Mouse (Mus musculus) heart, adult 18-20 months (tissue): Measurements from ENCODE around the gene Klk1. TPM values are rescaled to one million over a fixed set of nuclear protein-coding genes. Genes with fewer than 3 reads are reported as not detected.

ENCODE experiments used
- DNase-seq, 2 experiments: peaks; one replicate each; pipeline ENCODE4 v3.0.0; 2021 to 2022; ENCODE audit warnings: mixed read lengths in 1 of 2
- total RNA-seq, 2 experiments: library from RNA; stranded (reverse); gene quantifications; 2 replicates each; pipeline ENCODE4 v1.2.3; 2021

Gene Klk1
- total RNA-seq, 2 experiments from 2014 or later, result 0.60 TPM; not detected in 1

DNA sequence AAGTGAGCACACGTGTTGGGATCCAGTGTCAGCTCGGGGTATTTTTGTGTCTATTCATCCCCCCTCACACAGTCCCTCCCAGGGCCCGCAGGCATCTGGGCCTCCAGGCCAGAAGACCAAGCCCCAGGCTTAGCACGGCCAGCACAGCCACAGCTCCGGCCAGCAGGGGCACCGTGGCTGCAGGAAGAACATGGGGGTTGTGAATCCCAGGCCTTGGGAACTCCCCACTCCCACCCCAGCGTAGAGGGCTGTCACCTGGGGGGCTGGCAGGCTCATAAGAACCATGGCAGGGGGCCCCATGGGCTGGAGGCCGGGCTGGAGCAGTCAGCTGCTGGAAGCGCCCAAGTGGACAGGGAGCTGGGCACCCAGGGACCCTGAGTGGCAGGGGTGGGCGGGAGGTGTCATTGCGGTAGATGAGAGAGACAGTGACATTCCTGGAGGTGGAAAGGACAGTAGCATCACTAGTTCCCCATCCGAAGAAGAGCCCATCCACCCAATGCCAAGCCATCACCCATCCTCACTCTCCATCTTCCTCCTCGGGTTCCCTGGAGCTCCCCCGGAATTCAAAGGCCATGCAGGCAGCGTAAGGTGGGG is 28.0 kb downstream of the Klk1 start:
- no peak for DNase-seq

DNA sequence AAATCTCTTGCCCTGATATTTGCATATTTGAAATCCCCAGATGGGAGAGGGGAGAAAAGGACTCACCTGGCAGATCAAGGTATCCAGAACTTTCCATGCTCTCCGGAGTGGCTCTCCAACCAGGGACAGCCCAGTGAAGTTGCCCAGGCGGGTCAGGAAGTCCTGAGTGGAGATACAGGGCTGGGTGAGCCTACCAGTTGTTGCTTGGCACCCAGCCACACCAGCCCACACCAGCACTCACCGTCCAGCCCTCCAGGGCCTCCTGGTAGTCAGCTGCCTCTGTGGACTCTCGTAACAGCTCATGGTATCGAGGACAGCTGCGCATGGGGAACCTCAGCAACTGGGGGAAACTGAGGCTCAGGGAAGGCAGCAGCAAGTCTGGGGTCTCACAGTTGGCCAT is 29.8 kb downstream of the Klk1 start:
- DNase-seq, result no peak

DNA sequence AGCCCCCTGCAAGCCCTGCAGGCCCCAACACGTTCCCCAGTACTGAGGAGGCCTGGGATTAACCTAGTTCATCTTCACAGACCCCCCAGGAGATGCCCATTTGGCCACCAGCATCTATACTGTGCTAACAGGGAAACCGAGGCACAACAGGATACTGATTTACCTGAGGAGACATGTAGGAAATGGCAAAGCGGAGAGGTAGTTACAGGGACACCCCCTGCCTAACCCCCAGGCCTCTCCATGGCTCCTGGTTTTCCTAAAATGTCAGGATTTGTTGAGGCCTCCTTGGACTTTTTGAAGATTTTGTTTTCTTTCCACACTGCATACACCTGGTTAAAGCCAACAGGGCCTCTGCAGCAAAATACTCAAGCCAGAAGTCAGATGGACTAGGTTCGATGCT is 32.1 kb downstream of the Klk1 start, which contains the start of gene Acp4:
Gene Acp4 (minus strand): TSS at position 101 of the 400 bp plus-strand sequence.
- DNase-seq, result no peak

DNA sequence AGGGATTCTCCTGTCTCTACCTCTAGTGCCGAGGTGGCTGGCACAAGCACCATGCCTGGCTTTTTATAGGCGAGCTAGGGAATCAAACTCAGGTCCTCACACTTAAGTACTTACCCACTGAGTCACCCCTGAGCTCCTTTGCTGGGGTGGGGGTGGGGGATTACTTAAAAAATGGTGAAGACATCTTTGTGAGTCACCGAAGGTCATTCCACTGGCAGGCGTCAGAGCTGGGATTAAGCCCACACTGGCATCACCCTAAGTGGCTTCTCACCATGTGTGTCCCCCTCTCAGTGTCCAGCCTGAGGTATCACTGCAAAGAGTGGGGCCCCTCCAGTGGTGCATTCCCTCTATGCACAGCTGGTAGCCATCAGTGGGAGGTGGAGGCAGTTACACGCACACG is 35.2 kb downstream of the Klk1 start:
- no peak for DNase-seq

DNA sequence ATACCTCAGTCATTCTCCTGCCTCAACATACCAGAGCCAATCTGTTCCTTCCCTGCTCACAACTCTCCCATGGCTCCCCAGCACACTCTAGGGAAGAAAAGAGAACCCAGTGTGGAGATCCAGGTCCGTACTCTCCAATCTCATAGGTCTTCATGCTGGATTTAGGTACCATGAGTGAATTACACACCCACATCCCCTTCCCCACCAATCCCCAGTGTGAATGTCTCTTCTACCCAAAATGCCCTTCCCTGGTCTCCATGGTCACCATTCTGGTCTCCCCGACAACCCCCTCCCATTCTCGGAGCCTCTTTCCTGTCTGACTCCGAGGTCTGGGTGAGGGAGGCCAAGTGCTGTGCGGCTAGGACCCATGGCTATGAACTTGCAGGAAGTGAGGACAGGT is 36.0 kb downstream of the Klk1 start, which contains the start of gene Gm15517:
Gene Gm15517 (plus strand): TSS at position 301 of the 400 bp plus-strand sequence.
- no peak for DNase-seq

DNA sequence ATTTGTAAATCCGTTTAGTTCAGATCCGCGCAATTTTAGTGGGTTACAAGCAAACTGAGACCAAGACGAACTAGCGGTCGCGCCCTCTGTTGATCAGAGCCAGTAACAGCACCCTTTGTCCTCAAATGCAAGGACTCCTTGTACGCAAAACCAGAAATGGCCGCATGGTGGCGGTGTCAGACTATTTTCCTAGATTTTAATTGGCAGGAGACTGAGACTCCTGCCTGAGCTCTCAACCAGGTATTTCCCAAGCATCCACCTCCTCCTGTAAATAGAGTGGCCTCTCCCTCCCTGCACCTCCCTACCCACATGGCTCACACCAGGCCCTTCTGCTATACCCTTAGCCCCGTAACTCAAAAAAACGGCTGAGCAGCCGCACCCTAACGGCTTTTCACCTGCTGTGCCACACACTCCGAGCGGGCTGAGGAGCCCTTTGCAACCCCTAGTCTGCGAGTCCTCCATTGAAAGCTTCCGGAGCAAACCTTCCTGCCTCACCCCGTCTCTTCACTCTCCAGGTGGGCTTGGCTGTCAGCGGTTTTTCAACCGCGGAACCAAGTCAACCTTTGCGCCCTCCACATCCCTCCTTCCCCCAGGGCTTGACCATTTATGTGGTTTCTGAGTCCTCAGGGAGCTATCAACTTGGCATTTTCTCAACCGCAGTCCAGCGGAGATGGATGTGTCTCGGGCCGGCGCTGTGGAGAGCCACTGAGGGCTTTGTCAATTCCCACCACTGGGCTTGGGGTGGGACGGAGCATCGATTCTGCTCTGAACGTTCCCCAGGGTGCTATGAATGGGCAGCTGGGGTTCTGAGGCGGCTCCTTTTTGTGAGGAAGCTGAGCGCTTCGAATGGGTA is 37.9 kb downstream of the Klk1 start:
- peak; percentile 91 to 99 for DNase-seq

DNA sequence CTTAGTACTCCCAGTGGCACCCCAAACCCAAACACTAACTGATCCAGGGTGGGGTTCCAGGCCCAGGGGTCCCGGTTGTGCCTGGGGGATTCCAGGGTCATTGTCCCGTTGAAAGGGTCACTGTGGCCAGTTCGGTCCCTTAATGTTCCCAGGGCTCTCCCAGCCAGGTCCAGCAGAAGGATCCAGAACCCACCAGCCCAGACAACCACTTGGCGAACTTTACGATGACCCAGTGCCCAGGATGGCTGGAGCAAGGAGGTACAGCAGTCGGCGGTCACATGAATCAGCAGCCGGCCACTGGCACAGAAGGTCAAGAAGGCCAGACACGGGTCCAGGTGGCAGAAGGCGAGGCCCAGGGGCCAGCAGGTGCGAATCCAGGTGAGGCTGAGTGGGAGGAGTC is 43.0 kb downstream of the Klk1 start:
- DNase-seq, result no peak

DNA sequence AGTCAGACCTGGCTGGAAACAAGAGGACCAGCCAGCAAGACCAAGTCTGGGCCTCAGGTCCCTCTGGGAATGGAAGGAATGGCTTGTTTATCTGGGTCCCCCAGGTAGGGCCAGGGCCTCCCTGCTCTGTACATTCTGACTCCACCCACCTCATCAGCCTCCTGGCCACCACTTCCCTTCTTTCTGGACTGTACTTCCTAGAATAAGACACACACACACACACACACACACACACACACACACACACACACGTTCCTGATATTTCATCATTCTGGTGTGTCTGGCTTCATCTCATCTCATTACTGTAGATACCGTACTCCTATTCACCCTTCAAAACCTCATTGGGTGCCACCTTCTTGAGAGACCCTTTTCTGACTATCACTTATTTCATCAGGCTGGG is 44.2 kb downstream of the Klk1 start:
- DNase-seq, result no peak

DNA sequence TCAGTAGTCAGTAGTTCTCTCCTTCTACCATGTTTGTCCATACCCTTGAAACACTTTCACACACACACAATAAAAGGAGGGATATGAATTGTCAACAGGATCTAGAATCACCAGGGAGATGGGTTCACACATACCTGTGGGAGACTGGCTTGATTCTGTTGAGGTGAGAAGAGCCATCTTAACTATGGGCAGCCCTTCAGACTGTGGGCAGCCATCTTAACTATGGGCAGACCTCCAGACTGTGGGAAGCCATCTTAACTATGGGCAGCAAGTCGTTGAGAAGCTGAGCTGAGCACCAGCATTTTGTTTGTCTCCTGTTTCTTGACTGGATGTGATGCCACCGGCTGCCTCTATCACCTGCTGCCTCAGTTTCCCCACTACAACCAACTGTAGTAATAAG is 46.1 kb downstream of the Klk1 start:
- no peak for DNase-seq

DNA sequence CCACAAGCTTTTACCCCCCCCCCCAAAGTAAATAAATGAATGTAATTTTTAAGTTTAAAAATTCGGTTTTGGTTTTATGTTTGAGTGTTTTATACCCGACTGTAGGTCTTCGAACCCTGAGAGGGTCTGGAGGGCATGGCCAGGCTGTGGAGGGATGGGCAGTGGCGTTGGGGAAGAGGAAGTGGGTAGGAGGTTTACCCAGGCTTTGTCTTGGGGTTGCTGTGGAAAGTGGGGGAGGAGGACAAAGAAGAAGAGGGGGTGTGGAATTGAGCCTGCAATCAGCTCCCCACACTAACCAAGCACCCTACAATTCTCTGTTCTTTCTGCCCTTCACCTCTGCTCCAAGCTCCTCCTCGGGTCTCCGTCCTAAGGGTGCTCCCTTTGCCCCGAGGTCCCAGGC is 47.4 kb downstream of the Klk1 start:
- DNase-seq, result no peak

DNA sequence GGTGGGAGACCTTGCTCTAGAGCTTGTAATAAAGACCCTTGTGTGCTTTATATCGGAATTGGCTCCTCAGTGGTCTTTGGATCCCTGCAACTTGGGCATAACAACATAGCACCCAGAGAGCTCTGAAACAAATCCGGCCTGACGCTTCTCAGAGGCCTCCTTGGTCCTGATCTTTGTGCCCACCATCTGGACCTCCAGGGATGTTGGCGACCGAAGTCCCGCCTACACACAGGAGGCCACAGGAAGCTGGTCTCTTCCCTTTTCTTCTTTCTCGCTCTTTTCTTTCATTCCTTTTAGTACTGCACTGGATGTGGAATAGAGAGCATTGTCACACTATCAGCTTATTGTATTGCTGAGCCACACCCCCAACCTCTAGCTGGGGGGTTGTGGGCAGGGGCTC is 48.3 kb downstream of the Klk1 start:
- no peak for DNase-seq

DNA sequence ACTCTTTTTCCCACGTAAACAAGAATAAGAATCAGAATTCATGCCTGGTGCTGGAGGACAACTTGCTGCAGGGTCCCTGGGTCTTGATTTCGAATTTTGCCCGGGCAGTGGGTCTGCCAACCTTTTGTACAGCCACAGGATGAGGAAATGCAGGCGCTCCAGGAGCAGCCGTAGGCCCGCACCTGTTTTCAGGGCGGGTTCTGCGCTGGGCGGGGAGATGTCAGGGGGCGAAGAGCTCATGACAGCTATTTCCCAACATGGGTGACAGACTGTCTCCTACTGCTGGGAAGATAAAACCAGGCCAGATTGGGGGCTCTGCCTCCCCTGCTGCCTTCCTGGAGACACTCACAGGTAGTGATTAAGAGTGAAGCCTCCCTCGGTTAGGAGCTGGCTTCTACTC is 48.9 kb downstream of the Klk1 start:
- no peak for DNase-seq

DNA sequence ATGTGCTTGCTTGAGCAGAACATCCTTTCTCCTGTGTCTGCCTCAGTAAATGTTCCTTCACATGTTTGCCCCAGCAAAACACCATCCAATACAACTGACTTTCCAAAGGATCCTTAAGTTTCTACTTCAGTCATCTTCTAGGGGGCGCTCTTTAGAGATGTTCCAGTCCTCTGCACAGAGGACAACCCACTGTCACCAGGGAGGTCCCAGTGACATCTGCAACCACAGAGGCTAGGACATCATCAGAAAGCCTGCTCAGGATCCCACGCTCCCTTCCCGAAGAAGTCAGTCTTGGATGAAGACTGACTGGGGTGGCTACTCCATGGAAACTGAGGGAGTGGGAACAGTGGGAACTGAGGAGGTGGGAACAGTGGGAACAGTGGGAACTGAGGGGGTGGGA is 50.4 kb downstream of the Klk1 start:
- no peak for DNase-seq

DNA sequence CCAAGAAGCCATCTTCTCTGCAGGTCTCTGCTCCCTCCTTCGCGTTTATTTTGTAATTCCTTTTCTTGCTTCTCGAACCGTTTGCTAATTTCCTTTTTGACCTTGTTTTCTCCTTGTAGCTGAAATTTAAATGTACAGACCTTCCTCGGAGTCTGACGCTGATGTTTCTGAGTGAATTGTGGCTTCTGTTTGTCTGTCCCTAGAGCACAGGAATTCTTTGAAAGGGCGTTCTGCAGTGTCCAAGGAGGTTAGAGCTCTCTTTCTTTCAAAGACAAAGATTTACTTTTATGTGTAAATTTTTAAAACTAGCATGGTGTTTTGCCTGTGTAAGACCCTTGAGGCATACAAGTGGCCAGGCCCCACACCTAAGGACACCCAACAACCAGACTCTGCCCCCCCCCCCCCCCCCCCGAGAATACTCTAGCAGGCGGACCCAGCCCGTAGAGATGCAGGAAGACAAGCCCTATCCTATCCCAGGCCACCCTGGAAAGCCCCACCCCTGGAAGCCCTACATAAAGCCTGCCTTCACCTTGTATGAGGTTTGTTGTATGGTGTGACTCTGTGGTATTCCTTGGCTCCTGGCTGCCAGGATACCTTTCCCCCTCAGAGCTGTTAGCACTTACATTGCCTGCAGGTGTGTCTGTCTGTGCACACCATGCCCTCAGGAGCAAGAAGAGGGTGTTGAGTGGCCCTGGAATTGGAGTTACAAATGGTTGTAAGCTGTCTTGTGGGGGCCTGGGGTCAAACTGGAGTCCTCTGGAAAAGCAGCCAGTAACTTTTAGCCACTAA is 51.5 kb downstream of the Klk1 start:
- DNase-seq, result no peak

DNA sequence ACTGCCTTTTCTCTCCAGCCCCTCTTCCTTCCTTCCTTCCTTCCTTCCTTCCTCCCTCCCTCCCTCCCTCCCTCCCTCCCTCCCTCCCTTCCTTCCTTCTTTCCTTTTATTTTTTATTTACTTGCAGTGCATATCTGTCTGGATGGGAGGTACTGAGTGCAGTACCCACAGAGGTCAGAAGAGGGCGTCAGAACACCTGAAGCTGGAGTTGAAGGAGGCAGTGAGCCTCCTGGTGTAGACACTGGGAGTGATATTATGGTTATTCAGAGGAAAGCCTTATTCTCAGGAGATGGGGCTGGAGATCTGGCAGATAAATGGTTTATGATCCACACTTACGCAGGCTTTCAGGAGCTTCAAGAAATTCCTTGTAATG is 52.1 kb downstream of the Klk1 start:
- peak in 1 of 2 experiments; percentile 30 for DNase-seq

Other genes with a start within 250 kb of the Klk1 start
- gene Klk1b9, start 249.3 kb upstream of the Klk1 start, total RNA-seq, result not detected
- gene Klk1b11, start 229.5 kb upstream of the Klk1 start, total RNA-seq, result not detected
- 1 to 10 TPM; 2.8 to 4.1 TPM for gene Klk1b26, start 213.2 kb upstream of the Klk1 start, total RNA-seq
- not detected for gene Klk1b27, start 173.1 kb upstream of the Klk1 start, total RNA-seq
- gene Klk1b21, start 123.0 kb upstream of the Klk1 start, total RNA-seq, result not detected
- not detected for gene Klk1b22, start 112.7 kb upstream of the Klk1 start, total RNA-seq
- gene Klk1b16, start 88.6 kb upstream of the Klk1 start, total RNA-seq, result not detected
- gene Klk1b24, start 37.1 kb upstream of the Klk1 start, total RNA-seq, result not detected
- not detected for gene Klk1b3, start 27.2 kb upstream of the Klk1 start, total RNA-seq
- gene Klk1b4, start 17.9 kb upstream of the Klk1 start, total RNA-seq, result not detected
- not detected for gene Klk1b5, start 9.4 kb upstream of the Klk1 start, total RNA-seq
- not detected for gene Gm36864, start 10.8 kb downstream of the Klk1 start, total RNA-seq
- gene 1700028J19Rik, start 21.3 kb downstream of the Klk1 start, total RNA-seq, result under 1 TPM; 0.25 to 0.28 TPM
- 10 to 100 TPM in 1 of 2 experiments, 1 to 10 TPM in 1; 8.1 to 11.5 TPM for gene 2410002F23Rik, start 21.4 kb downstream of the Klk1 start, total RNA-seq
- not detected for gene Acp4, start 32.0 kb downstream of the Klk1 start, total RNA-seq
- not detected for gene Gm15517, start 36.1 kb downstream of the Klk1 start, total RNA-seq
- gene Clec11a, start 81.5 kb downstream of the Klk1 start, total RNA-seq, result under 1 TPM; 0.69 to 0.87 TPM
- 1 to 10 TPM; 2.1 to 2.7 TPM for gene Shank1, start 84.9 kb downstream of the Klk1 start, total RNA-seq
- 1 to 10 TPM; 2.3 to 2.9 TPM for gene Syt3, start 158.7 kb downstream of the Klk1 start, total RNA-seq
- under 1 TPM; 0.30 to 0.31 TPM for gene 1700008O03Rik, start 160.5 kb downstream of the Klk1 start, total RNA-seq
- 10 to 100 TPM; 31.2 to 66.0 TPM for gene Lrrc4b, start 203.7 kb downstream of the Klk1 start, total RNA-seq
- 1 to 10 TPM in 1 of 2 experiments, under 1 TPM in 1; 0.41 to 1.4 TPM for gene Aspdh, start 240.0 kb downstream of the Klk1 start, total RNA-seq
- gene Josd2, start 242.6 kb downstream of the Klk1 start, total RNA-seq, result 100 to 1,000 TPM in 1 of 2 experiments, 10 to 100 TPM in 1; 98.6 to 108 TPM